Mouse (Mus musculus) erythroblast, embryonic 14.5 days (primary cell): ENCODE results near the gene Ybx3. TPM values are rescaled to one million over a fixed set of nuclear protein-coding genes. Genes with fewer than 3 reads are reported as not detected.

Experiments
- H3K27me3 ChIP-seq: 2 replicates; pipeline ENCODE4 v1.6.1; 2012; ENCODE audit warnings: inconsistent platforms; ENCODE audit not compliant: control insufficient read depth
- H3K36me3 ChIP-seq: 2 replicates; pipeline ENCODE4 v1.6.1; 2012; ENCODE audit warnings: mild to moderate bottlenecking, inconsistent platforms; ENCODE audit not compliant: control insufficient read depth
- H3K4me1 ChIP-seq: 2 replicates; pipeline ENCODE4 v1.6.1; 2012; ENCODE audit warnings: inconsistent platforms; ENCODE audit not compliant: control insufficient read depth
- H3K4me3 ChIP-seq: replicated peaks from 2 replicates; pipeline ENCODE3; 2012; ENCODE audit warnings: moderate library complexity, mild to moderate bottlenecking, inconsistent platforms
- H3K9me3 ChIP-seq: 2 replicates; pipeline ENCODE4 v1.6.1; 2012; ENCODE audit warnings: low read length, inconsistent platforms, mixed read lengths; ENCODE audit not compliant: control insufficient read depth
- GATA1 ChIP-seq: IDR thresholded peaks from 2 replicates; pipeline ENCODE4 v1.6.1; 2012; ENCODE audit warnings: low read length, inconsistent platforms, mixed read lengths
- TAL1 ChIP-seq: IDR thresholded peaks from 3 replicates; pipeline ENCODE4 v1.6.1; 2012; ENCODE audit warnings: low read length, inconsistent platforms, mixed read lengths
- polyA plus RNA-seq: library from polyadenylated mRNA; stranded (reverse); fragments of >175 nt; gene quantifications from 2 replicates; pipeline ENCODE4 v1.2.3, GENCODE M21; 2012

The Ybx3 gene
- polyA plus RNA-seq, 1 experiment, result 393 TPM

DNA sequence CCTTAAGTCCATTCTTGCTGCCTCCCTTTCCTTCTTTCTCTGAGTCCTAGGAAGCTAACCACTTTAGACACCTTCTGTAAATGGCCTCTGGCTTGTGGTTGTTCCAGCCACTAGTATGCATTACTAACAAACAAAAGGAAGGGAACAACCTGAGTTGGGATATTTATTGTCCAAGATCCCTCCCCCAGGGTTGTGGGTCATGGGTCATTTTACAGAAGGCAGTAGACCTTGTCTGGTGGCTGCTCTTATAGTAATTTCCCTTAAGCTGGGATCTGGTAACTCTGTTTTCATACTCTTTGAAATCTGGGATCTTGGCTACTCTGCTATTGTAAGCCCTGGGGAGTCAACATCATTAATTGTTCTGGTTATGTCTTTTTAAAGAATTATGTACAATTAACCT lies 18.7 kb upstream of the Ybx3 start:
- no peaks in the 10 kb centered on the region for H3K9me3 ChIP-seq
- H3K4me3 ChIP-seq, result no peak overlapping the region
- no peak for TF ChIP-seq TAL1
- no peaks in the 10 kb centered on the region for H3K4me1 ChIP-seq
- no peaks in the 10 kb centered on the region; the same call in none of the 2 replicates for H3K27me3 ChIP-seq
- H3K36me3 ChIP-seq, result no peaks in the 10 kb centered on the region

DNA sequence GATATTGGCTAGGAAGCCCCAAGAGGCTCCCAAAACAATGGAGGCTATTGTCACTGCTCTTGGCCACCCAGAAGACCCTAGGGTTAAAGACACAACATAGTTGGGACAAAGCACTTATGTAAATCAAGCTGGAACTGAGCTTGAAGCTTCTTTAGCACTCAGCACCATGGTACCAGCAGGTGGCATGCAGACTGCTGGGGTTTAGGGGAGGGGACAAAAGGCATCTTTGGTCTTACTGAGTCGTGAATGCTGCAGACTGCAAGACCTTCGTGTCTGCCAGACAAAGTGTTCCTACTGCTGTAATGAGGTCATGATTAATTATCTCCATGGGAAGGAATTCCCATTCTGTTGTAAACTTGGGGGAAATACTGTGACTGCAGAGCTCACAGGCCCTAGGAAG lies 17.6 kb upstream of the Ybx3 start:
- Histone ChIP-seq H3K36me3 (no peaks in the 10 kb centered on the region), H3K4me1 (no peaks in the 10 kb centered on the region), H3K4me3 (no peak overlapping the region), H3K9me3 (no peaks in the 10 kb centered on the region), H3K27me3 (no peaks in the 10 kb centered on the region; the same call in none of the 2 replicates)
- TF ChIP-seq GATA1 (no peak), TAL1 (no peak)

GRCm38 (mm10) chr6:131405174-131405573 lies 16.9 kb upstream of the Ybx3 start:
- Histone ChIP-seq H3K9me3 (no peaks in the 10 kb centered on the region), H3K4me3 (no peak overlapping the region), H3K36me3 (no peaks in the 10 kb centered on the region), H3K27me3 (no peaks in the 10 kb centered on the region; the same call in none of the 2 replicates), H3K4me1 (no peaks in the 10 kb centered on the region)
- no peak for TF ChIP-seq TAL1
- no peak for TF ChIP-seq GATA1

DNA sequence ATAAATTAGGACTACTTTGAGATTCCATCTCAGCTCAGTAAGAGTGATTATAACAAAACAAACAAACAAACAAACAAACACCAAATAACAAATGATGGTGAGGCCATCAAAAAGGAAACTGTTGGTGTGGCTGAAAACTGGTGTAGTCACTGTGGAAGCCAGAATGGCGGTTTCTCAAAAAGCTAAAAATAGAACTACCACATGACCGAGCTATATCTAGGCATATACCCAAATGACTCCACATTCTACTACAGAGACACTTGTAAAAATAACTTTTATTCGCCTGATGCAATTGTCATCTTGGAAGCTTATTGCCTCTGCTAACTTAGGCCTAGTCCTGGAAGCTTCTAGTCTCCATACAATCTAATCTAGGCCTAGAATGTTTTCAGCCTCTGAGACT lies 16.0 kb upstream of the Ybx3 start:
- no peaks in the 10 kb centered on the region for H3K36me3 ChIP-seq
- no peaks in the 10 kb centered on the region for H3K9me3 ChIP-seq
- H3K4me1 ChIP-seq, result no peaks in the 10 kb centered on the region
- TF ChIP-seq TAL1 (no peak), GATA1 (no peak)
- H3K27me3 ChIP-seq, result peaks cover 3% of the 10 kb centered on the region
- H3K4me3 ChIP-seq, result no peak overlapping the region

- TF ChIP-seq TAL1 (no peak), GATA1 (no peak)
- Histone ChIP-seq H3K4me1 (no peaks in the 10 kb centered on the region), H3K27me3 (peaks cover 3% of the 10 kb centered on the region), H3K36me3 (no peaks in the 10 kb centered on the region), H3K4me3 (no peak overlapping the region), H3K9me3 (no peaks in the 10 kb centered on the region)
Measured at GRCm38 (mm10) chr6:131403036-131403435, 14.8 kb upstream of the Ybx3 start.

DNA sequence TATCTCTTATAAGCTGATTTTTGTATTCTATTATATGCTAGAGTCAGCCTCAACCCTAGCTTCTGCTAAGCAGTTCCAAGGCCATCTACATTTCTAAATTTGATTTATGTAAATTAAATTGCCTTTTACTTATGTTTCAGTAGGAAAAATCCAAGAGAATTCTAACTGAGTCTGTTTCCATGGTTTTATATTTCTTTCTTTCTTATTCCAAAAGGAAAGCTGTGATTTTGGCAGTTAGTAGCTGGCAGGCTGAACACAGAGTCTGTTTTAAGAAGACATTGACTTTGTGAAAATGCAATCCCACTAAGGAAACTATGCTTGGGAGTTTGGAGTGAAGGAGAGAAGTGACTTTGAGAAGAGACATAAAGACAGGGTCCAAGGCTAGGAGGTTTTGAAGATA lies 14.3 kb upstream of the Ybx3 start:
- Histone ChIP-seq H3K4me1 (no peaks in the 10 kb centered on the region), H3K9me3 (no peaks in the 10 kb centered on the region), H3K27me3 (peaks cover 4% of the 10 kb centered on the region), H3K36me3 (no peaks in the 10 kb centered on the region), H3K4me3 (no peak overlapping the region)
- no peak for TF ChIP-seq GATA1
- no peak for TF ChIP-seq TAL1

DNA sequence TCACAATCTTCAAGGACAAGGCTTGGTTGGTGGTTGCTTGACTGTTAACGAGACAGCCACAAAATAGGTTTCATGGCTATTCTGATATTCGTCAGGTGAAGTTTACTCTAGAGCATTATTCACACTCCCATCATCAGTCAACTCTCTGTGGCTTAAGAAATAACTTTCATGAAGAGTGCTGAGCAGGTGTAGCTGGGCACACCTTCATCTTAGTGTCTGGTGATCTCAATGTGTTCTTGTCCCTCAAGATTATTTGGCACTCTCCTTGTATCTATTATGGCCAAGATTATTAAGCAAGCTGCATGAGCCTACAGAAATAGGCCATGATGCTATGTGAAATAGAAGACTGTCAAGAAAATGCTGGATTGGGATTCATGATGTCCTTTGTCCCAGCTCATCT lies 13.0 kb upstream of the Ybx3 start:
- Histone ChIP-seq H3K36me3 (no peaks in the 10 kb centered on the region), H3K4me1 (peaks cover 6% of the 10 kb centered on the region), H3K4me3 (no peak overlapping the region), H3K9me3 (no peaks in the 10 kb centered on the region), H3K27me3 (peaks cover 6% of the 10 kb centered on the region)
- no peak for TF ChIP-seq GATA1

GRCm38 (mm10) chr6:131396650-131397049 lies 8.4 kb upstream of the Ybx3 start:
- Histone ChIP-seq H3K4me3 (no peak overlapping the region), H3K36me3 (no peaks in the 10 kb centered on the region), H3K4me1 (peaks cover 17% of the 10 kb centered on the region), H3K27me3 (peaks cover 9% of the 10 kb centered on the region), H3K9me3 (no peaks in the 10 kb centered on the region)
- no peak for TF ChIP-seq TAL1
- TF ChIP-seq GATA1, result no peak

- peaks cover 27% of the 10 kb centered on the region for H3K4me1 ChIP-seq
- peaks cover 7% of the 10 kb centered on the region; the same call in 1 of the 2 replicates for H3K27me3 ChIP-seq
- H3K36me3 ChIP-seq, result no peaks in the 10 kb centered on the region
- no peak overlapping the region for H3K4me3 ChIP-seq
- no peak for TF ChIP-seq TAL1
- TF ChIP-seq GATA1, result no peak
- no peaks in the 10 kb centered on the region for H3K9me3 ChIP-seq
Measured at GRCm38 (mm10) chr6:131393873-131394660, 5.8 kb upstream of the Ybx3 start.
